Mouse (Mus musculus): Measurements from ENCODE around the gene Mnd1.

The Mnd1 gene

DNA sequence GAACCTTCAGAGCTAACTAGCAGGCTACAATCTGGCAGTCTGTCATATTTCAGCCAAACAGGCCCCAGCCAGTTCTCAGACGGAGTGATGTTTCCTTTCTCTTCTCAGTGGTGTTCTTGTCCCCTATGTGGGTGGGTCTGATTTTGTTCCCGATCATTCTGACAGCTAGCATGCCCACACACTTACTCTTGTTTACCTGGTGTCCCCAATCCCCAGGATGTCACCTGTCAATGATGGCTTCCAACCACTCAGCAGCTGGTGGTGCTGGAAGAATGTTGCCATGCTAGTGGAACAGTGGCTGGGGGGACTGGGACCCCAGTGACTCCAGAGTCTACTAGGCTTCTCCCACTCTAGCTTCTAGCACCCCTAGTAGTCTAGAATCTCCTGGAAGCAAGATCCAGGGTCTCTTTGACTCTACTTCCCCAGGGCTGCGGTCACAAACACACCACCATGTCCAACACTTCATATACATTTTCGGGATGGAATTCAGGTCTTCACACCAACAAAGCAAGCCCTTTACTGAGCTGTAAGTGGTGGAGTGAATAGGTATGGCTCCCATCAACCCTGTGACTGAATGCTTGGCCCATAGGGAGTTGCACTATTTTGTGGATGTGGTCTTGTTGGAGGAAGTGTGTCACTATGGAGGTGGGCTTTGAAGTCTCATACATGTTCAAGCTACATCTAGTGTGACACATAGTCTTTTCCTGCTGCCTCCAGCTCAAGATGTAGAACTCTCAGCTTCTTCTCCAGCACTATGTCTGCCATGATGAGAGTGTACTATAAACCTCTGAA, 2.2 kb upstream of the Mnd1 start:
- in situ Hi-C loops (cut with MboI, MseI) = no loop called here

DNA sequence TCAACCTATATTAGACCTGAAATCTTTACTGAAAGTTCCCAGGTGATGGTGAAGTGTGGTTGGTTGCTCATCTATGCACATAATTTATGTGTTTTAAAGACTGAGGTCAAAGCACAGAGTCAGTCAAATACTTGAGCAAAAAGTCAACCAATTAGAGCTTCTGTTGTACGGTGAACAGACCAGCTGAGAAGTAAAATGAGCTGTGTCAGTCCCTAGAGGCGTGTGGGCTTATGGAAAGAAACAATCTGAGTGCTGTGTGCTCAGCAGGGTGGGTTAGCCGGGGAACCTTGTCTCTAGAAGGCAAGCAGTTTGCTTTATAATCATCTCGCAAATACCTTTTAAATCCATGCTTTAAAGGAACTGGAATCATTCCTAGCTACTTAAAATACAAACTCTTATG, 1.4 kb upstream of the Mnd1 start:
- in situ Hi-C loops (cut with MboI, MseI) = no loop called here

DNA sequence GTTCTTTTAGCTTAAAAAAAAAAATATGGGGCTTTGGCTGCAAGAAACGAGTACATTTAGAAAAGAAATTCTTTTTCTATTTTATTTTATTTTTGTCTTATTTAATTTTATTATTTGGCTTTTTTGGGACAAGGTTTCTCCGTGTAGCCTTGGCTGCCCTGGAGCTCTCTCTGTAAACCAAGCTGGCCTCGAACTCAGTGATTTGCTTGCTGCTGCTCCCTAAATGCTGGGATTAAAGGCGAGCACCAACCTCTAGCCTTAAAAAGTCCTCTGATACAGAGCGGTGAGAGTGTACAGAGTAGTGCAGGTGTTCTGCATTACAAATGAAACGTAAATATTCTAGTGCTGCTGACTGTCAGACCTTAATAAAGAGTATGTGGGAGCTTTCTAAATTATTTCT, 519 bp upstream of the Mnd1 start:
- in situ Hi-C loops (cut with MboI, MseI) = no loop called here

DNA sequence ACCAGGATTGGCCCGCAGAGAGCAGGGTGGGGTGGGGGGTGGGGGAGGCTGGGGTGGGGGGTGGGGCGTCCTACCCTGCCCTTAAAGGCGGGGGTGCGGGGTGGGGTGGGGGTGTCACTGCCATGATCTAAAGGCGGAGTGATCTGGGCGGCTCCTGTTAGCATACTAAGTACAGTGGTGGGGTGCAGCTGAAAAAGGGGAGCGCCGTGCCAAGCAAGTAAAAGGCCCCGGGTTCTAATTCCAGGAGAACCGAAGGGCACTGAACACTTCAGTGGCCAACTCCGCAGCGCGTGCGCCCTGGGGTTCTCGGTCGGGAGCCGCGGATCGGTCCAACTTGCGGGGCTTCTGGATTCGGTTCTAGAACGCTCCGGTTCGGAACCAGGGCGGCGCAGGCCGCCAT, 440 bp downstream of the Mnd1 start:
- in situ Hi-C loops (cut with MboI, MseI) = no loop called here

DNA sequence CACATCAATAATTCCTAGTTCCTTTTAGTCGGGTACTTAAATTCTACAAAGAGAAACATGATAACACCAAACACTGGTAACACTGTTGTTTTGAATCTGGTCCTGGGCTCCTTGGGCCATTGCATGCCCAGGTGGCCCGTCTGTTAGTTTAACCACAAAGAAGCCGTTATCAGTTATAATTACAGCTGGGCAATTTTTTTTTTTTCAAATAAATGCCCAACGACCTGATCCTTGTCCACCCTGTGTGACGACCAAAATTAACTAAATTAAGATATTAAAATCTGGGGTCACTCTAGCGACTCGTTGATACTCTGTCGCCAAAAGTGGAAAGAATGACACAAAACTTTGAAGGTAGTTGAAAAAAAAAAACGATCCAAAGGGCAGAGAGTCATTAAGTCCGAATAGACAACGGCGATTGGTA, 855 bp downstream of the Mnd1 start:
- in situ Hi-C loops (cut with MboI, MseI) = no loop called here

DNA sequence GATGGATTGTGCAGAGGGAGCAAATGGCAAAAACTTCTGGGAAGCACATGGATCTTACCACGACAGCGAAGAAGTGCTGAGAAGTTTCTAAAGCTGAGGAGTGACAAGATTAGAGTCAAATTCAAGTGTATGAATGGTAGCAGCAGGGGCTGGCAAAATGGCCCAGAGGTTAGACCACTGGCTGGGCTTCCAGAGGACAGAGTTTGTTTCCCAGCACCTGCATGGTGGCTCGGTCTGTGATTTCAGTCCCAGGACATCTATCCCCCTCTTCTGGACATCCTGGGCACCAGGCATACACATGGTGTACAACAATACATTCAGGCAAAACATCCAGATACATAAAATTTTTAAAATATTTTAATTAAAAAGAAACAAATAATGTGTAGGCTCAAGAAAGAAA, 5.8 kb downstream of the Mnd1 start:
- in situ Hi-C loops (cut with MboI, MseI) = no loop called here

DNA sequence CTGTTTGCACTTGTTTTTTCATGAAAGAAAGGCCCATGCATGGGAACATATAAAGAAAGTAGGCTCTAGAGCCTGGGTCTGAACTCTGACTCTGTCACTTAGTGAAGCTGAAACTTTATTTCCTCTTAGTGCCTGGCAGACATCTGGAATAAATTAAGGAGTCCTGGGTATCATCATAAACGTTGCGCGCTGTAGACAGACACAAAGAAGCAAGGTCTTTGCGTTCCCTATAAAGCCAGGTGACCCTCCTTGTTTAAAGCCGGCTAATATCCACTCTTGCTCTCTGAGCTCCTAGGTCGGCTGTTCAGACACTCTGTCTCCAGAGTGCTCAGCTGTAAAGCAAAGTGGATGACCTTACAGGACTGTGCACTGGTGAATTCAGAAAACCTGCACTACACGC, 14.6 kb downstream of the Mnd1 start:
- in situ Hi-C loops (cut with MboI, MseI) = no loop called here

DNA sequence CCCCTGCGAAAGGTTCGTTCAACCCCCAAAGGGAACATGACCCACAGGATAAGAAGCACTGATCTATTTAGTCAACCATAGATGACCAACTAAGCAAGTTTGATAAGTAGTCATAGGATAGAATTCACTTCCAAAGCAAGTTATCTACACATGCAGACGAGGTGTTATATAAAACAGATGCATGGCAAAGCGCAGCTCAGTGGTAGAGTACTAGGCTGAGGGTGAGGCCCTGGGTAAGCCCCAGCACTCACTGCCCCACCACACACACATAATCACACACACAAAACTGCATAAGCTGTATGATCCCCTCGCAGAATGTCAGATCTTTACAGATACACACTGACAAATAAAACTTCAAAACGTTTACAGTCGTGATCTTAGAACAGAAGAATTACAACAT, 19.1 kb downstream of the Mnd1 start:
- in situ Hi-C loops (cut with MboI, MseI) = no loop called here

DNA sequence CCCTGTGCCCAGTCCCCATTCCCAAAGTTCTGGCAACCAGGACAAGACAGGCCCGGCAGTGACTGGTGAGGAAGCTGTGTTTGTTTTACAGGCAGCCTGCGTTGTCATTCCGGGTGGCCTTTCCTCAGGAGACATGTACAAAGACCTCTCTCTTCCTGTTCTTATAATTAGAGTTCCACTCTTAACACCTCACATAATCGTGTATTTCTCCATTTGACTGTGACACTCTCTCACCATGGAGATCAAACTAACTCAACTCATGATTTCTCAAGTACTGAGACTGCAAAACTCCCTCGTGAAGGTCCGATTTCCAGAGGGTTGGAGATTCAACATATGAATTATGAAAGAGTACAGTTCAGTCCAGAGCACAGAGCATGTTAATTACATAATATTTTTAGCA, 19.7 kb downstream of the Mnd1 start:
- in situ Hi-C loops (cut with MboI, MseI) = no loop called here

DNA sequence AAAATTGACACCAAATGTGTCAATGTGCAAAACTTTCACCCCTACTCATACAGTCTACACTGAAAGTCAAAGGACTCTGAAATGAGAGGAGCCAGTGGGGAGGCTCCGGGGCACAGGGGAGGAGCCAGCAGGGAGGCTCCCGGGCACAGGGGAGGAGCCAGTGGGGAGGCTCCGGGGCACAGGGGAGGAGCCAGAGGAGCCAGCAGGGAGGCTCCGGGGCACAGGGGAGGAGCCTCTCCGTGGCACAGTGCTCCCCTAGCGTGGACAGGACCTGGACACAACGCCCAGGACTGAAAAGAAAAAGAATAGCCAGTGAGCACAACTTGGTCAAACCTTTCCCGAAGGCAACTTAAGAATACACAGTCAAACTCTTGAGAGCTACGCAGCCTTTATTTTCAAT, 20.2 kb downstream of the Mnd1 start:
- in situ Hi-C loops (cut with MboI, MseI) = no loop called here

DNA sequence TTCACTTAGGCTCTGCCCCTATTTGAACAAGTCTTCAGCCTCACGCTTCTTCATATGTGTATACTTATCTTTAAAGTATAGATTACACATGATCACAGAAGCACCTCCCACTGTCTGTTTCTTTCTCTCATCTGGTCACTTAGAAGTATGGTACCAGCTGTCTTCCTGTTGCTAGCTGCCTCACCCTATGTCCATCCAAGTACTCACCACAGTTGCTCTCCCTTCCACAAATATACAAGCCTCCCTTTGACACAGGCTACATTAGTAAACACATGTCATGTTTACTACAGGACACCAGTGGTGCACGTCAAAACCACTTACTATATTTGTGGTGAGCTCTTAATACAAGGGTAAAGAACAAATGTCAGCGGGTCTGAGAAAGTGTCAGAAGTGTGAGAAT, 24.2 kb downstream of the Mnd1 start:
- in situ Hi-C loops (cut with MboI, MseI) = no loop called here

DNA sequence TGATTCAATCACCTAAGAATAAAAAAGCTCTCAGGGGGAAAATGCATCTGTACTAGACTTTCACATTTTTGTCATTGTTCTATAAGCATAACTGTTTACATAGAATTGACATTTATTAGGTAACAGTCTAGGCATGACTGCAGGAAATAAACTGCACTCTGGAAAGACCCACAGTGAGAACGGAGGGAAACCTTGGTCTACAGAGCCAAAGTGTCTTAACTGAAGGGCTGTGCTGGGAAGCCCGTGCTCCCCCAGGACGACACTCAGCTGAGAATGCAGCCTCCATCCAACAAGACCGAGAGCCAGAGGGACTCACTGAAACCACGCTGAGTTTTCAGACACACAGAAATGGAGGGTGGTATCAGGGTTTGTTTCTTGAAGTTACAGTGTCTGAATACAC, 24.8 kb downstream of the Mnd1 start:
- in situ Hi-C loops (cut with MboI, MseI) = no loop called here

DNA sequence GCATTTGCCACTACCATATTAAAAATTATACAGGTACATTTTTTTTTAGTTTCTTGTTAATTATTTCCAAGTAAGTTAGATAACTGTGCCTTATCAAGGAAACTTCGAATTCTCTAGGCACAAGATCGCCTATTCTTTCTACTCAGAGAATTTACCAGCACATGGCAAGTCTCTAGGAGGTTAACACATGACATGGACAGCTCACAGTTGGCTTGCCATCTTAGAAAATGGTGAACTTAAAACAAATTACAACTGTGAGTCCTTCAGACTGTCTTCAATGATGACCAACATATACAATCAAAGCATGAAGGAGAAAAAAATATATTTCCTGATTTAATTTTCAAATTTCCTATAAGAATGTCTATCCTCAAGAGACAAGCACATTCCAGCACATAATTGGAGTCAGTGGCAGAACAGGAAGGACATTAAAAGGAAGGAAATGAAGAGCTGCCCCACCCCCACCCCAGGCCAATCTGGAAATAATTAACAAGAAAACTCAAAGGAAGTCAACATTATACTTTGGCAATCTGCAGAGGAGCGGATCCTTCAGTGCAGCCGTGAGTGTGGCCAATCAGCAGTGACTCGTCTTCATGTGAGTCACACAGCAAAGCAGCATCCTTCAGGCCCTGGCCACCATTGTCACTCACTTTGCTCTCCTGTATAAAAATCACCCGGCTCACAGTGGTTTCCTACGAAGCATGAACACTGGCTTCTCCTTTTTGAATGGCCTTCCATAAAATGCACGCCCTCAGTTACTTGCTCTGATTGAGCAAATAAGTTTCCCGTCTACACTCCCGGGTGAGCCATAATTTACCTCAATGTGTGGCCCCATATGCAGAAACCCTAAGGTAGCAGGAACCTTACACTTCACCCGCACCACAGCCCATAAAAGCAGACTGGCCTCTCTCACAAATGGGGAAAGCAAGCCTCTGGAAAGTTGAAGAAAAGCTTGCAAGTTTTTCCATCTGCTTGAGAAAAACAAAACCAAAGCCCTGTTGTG, 26.4 kb downstream of the Mnd1 start:
- in situ Hi-C loops (cut with MboI, MseI) = no loop called here

DNA sequence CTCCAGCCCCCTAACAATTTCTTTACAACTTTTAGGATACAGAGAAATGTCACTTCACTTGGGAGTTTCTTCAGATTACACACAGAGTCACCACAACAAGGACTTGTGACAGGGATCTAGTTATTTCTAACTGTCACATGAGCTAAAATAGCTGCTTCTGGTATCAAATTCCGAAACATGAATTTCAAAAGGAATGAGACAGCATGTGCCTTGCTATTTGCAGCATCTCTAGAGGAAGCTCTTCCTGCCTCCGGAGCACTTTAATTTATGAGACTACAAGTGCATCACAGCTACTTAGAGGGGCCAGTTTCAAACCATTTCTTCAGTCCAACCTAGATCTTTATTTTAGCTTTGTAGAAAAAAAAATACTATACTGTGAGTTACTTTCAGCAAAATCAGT, 28.2 kb downstream of the Mnd1 start:
- in situ Hi-C loops (cut with MboI, MseI) = no loop called here

DNA sequence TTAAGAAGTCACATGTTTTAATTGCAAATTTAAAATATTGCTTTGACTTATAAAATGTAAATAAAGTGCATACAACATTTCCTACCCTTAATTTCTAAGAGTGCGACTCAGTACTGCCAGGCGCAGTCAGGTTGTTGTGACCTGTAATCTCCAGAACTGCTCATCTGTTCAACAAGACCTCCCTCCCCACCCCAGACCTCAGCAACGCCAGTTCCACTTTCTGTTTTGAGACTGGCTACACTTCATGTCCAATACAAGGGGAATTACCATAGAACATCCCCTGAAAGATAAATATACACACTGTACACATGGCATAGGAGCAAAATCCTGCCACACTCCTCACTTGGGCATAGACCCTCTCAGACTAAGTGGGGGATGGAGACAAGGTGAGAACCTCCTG, 28.9 kb downstream of the Mnd1 start:
- in situ Hi-C loops (cut with MboI, MseI) = no loop called here

DNA sequence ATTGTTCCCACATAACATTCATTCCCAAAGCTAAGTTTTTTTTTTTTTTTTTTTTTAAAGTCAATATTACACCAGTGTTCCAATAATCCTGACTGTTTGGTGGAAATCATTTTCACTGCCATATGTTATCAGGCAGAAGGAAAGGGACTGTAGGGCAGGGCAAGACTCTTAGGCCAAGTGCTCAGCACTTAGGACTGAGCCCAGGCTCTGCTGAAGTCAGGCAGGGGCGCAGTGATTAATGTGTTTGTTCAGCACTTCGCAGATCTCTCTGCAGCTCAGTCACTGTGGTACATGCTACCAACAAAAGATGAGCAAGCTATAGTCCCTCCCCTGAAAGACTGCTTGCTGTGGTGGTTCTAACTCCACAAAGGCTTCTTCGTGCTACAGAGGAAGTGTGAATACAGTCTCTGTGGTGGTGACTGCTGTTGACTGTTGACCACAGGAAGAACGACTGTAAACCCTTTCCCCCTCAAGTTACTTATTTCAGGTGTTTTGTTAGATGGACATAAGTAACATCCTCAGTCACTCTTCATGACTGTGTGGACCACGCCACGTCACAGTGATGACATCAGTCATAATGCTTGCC, 29.8 kb downstream of the Mnd1 start:
- in situ Hi-C loops (cut with MboI, MseI) = no loop called here

DNA sequence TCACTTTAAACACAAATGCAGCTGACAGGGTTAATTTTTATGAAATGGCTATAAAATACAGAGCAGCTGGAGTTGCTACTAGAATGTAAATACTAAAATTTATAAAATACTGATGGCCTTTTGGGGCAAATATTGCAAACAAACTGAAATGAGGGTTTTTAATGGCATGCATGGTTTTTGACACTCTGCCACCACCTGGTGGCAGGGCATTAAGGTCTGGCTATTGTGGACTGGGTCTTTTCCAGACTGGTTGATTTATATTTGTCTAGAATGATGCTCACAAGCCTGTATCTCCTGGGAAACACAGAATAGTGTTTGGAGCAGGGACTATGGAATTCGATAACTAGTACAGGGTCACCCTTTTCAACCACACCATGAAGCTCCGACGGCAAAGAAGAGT, 32.1 kb downstream of the Mnd1 start:
- in situ Hi-C loops (cut with MboI, MseI) = no loop called here

DNA sequence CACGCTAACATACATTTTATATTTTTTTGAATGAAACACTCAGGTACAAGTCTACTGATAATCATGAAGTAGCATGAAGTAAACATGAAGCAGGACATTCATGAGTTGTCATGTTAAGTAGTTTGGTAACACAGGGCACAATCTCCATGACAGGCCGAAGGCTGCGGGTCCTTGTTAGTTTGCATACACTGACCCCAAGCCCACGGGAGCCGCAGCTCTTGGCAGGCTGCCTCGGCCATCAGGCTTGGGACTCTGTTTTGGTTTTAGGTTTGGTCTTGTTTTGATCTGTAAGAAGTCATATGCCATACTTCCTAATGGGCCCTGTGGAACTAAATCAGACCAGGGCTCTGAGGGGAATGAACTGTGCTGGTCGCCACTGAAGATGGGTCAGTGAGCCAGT, 36.9 kb downstream of the Mnd1 start:
- in situ Hi-C loops (cut with MboI, MseI) = no loop called here

DNA sequence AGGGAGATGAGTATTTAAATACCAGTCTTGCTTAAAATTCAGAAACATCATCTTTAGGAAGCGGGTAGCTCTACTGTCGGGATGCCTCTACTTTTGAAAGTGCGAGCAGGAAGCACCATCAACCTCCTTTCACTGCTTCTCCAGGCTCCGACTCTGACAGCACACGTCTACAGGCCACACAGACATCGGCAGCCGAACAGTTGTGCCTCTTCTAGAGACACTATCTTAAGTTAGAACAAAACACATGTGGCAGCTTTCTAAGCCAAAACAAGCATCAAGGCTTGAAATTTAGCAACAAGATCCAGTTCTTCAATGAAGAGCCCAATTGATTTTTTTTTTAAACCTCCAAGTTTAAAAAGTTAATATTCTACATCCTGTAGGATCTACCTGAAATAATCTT, 37.4 kb downstream of the Mnd1 start:
- in situ Hi-C loops (cut with MboI, MseI) = no loop called here

DNA sequence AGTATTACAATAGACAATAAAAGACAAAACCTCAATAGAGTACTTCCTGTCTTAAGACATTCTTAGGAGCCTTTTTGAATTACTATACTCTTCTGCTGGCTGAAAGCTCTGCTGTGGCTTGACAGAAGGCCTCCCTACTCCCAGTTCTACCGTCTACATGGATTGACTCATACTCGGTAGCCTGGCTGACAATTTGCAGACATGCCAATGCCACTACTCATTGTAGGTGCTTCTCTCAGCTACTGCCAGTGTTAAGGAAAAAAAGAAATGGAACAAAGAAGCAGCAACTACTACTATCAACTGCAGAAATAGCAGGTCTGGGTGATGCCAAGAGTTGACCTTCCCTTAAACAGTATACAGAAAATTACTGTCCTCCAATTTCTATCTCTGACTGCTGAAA, 47.0 kb downstream of the Mnd1 start:
- in situ Hi-C loops (cut with MboI, MseI) = no loop called here

DNA sequence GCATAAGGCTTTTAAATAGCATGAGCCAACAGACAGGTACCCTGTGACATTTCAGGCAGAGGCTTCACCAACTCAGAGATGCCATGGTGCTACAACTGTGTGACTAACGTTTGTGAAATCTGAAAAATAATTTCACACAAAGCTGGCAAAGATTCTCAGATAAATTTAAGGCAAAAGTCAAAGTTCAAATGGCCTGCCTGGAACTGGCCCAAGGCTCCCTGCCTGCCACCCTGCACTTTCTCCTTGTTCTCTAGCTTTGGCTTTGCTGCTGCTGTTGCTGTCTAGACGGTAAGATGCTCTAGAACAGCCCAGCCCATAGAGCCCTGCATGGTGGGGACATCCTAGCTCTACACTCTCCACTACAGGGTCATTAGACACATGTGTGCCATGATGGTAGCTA, 49.5 kb downstream of the Mnd1 start:
- in situ Hi-C loops (cut with MboI, MseI) = no loop called here

DNA sequence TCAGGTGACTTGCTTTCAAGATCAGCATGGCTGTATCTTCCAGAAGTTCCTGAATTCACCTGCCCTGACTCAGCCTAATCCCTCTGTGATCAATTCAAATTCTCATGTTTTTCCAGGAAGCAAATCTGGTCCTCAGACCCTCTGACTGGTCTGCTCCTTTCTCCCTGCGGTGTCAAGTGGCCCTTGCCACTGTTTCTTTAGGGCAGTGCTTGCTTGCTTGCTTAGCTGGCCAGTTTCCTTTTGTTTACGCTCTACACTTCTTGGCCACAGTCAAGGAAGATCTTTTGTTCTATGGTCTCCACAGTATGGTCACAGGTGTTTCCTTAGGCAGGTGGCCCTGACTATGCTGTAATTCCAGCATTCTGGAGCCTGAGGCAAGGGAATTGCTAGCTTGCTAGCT, 52.0 kb downstream of the Mnd1 start:
- in situ Hi-C loops (cut with MboI, MseI) = no loop called here

DNA sequence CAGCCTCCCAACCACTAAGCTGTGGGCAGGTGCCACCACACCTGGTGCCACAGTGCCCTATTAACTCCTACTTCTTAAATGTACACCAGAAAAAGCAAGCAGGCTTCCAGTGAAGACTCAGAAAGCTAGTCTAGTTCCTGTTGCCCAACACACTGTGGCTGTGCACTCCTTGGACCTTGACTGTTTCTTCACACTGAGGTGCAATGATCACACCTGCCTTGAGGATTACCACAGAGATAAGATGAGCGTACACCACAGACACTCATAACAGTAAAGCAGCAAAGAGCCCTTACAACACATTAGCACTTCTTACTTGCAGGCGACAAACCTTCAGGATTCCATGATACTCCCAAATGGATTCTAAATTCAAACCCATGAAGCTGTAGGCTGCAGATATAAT, 62.7 kb downstream of the Mnd1 start:
- in situ Hi-C loops (cut with MboI, MseI) = no loop called here
